Mouse (Mus musculus) heart, embryonic 16.5 days (tissue): ENCODE measurements around the gene 4933402N03Rik. TPM values are rescaled to one million over a fixed set of nuclear protein-coding genes. Genes with fewer than 3 reads are reported as not detected.

Source experiments
- ATAC-seq: fragments of 200-750 bp; cut with Nextera tagmentation; replicated peaks from 2 replicates; pipeline ENCODE4 v1.8.0; 2017; ENCODE audit warnings: moderate number of reproducible peaks; ENCODE audit not compliant: insufficient read depth, low FRiP score; ENCODE audit errors: extremely low read depth
- H3K27ac ChIP-seq: fragments of 300-500 bp; sonication (generic); 2 replicates; pipeline ENCODE4 v1.5.1; 2014; ENCODE audit warnings: mild to moderate bottlenecking, low read length, control low read depth, moderate library complexity
- H3K27me3 ChIP-seq: fragments of 300-500 bp; sonication (generic); 2 replicates; pipeline ENCODE4 v1.6.1; 2014; ENCODE audit warnings: low read length, mixed read lengths; ENCODE audit not compliant: control insufficient read depth, insufficient read depth
- H3K36me3 ChIP-seq: fragments of 300-500 bp; sonication (generic); 2 replicates; pipeline ENCODE4 v1.6.1; 2014; ENCODE audit not compliant: control insufficient read depth, insufficient read depth
- H3K4me1 ChIP-seq: fragments of 300-500 bp; sonication (generic); 2 replicates; pipeline ENCODE4 v1.6.1; 2014; ENCODE audit warnings: low read length, mixed read lengths; ENCODE audit not compliant: control insufficient read depth, insufficient read depth
- H3K4me2 ChIP-seq: fragments of 300-500 bp; sonication (generic); 2 replicates; pipeline ENCODE4 v1.6.1; 2014; ENCODE audit warnings: low read depth, mild to moderate bottlenecking, control low read depth, low read length
- H3K4me3 ChIP-seq: fragments of 300-500 bp; sonication (generic); 2 replicates; pipeline ENCODE4 v1.5.1; 2014; ENCODE audit warnings: mild to moderate bottlenecking, control low read depth, low read length
- H3K9ac ChIP-seq: fragments of 300-500 bp; sonication (generic); 2 replicates; pipeline ENCODE4 v1.6.1; 2014; ENCODE audit warnings: low read length, control low read depth
- H3K9me3 ChIP-seq: fragments of 300-500 bp; sonication (generic); replicated peaks from 2 replicates; pipeline ENCODE4 v1.6.1; 2016; ENCODE audit warnings: low read length; ENCODE audit not compliant: control insufficient read depth
- WGBS: fragments of 180-500 bp; shearing (Covaris S2); extraction: QIAGEN DNeasy Blood & Tissue Kit; methylation state at CpG from one replicate; pipeline ENCODE4 v1.1.7; 2014; 5-methylcytosine and 5-hydroxymethylcytosine counted together
- polyA plus RNA-seq: library from polyadenylated mRNA; unstranded; fragments of >200 nt; fragmentation: Nextera tagmentation; extraction: Ambion mirVana; gene quantifications from 2 replicates; pipeline ENCODE4 v1.2.1, GENCODE M21; 2015

Gene 4933402N03Rik
- not detected in 2 replicates for polyA plus RNA-seq

GRCm38 (mm10) chr7:131146214-131146613 lies at the start of gene 4933402N03Rik:
Gene 4933402N03Rik, minus strand, starts transcription at chr7:131146314.
- Histone ChIP-seq H3K4me1 (no peaks in the 10 kb centered on the region), H3K9ac (no peak within 1 kb of the TSS), H3K9me3 (no peaks in the 10 kb centered on the region), H3K4me3 (no peak within 1 kb of the TSS), H3K36me3 (no peaks in the 10 kb centered on the region), H3K4me2 (no peak within 1 kb of the TSS), H3K27ac (no peak within 1 kb of the TSS), H3K27me3 (no peaks in the 10 kb centered on the region)
- WGBS: 80% methylated on average over 2 of the region's 2 CpGs
- no peak for ATAC-seq

- WGBS: 90% methylated on average over 14 of the region's 14 CpGs
- H3K27me3 ChIP-seq: no peaks in the 10 kb centered on the region
- no peak for ATAC-seq
- H3K36me3 ChIP-seq: no peaks in the 10 kb centered on the region
- H3K9me3 ChIP-seq: no peaks in the 10 kb centered on the region
- no peak overlapping the region for H3K9ac ChIP-seq
- no peak overlapping the region for H3K4me2 ChIP-seq
- no peak overlapping the region for H3K27ac ChIP-seq
- H3K4me3 ChIP-seq: no peak overlapping the region
- H3K4me1 ChIP-seq: no peaks in the 10 kb centered on the region
These were observed 41.9 kb upstream of the 4933402N03Rik start for GRCm38 (mm10) chr7:131187996-131188395.

- Histone ChIP-seq H3K4me2 (no peak overlapping the region), H3K4me1 (no peaks in the 10 kb centered on the region), H3K4me3 (no peak overlapping the region), H3K27ac (no peak overlapping the region), H3K9ac (no peak overlapping the region), H3K36me3 (no peaks in the 10 kb centered on the region), H3K27me3 (no peaks in the 10 kb centered on the region), H3K9me3 (no peaks in the 10 kb centered on the region)
- WGBS: 65% methylated on average over 8 of the region's 8 CpGs
- ATAC-seq: no peak
These were observed 40.9 kb upstream of the 4933402N03Rik start for GRCm38 (mm10) chr7:131187047-131187446.

GRCm38 (mm10) chr7:131184339-131184738 lies 38.2 kb upstream of the 4933402N03Rik start:
- H3K36me3 ChIP-seq: no peaks in the 10 kb centered on the region
- no peak overlapping the region for H3K27ac ChIP-seq
- H3K4me3 ChIP-seq: no peak overlapping the region
- no peaks in the 10 kb centered on the region; the same call in 1 of the 2 replicates for H3K27me3 ChIP-seq
- no peak overlapping the region for H3K4me2 ChIP-seq
- H3K4me1 ChIP-seq: no peaks in the 10 kb centered on the region
- H3K9ac ChIP-seq: no peak overlapping the region
- no peak for ATAC-seq
- no peaks in the 10 kb centered on the region for H3K9me3 ChIP-seq
- 57% methylated on average over 8 of the region's 8 CpGs for WGBS

- WGBS: 38% methylated on average over 4 of the region's 4 CpGs
These were observed 36.6 kb upstream of the 4933402N03Rik start for GRCm38 (mm10) chr7:131182685-131183084.

GRCm38 (mm10) chr7:131174121-131174520 lies 28.0 kb upstream of the 4933402N03Rik start, which contains the start of gene 5430419D17Rik:
Gene 5430419D17Rik, plus strand, starts transcription at chr7:131174402.
- H3K4me2 ChIP-seq: no peak within 1 kb of the TSS
- no peak within 1 kb of the TSS for H3K27ac ChIP-seq
- no peak within 1 kb of the TSS for H3K4me3 ChIP-seq
- no peaks in the 10 kb centered on the region for H3K9me3 ChIP-seq
- H3K27me3 ChIP-seq: no peaks in the 10 kb centered on the region
- 81% methylated on average over 9 of the region's 9 CpGs for WGBS
- H3K36me3 ChIP-seq: no peaks in the 10 kb centered on the region
- no peaks in the 10 kb centered on the region for H3K4me1 ChIP-seq
- no peak within 1 kb of the TSS for H3K9ac ChIP-seq
- ATAC-seq: no peak

More at GRCm38 (mm10) chr7:131182685-131183084, 36.6 kb upstream of the 4933402N03Rik start:
- ATAC-seq: no peak
- H3K36me3 ChIP-seq: no peaks in the 10 kb centered on the region
- H3K4me1 ChIP-seq: no peaks in the 10 kb centered on the region
- H3K9ac ChIP-seq: no peak overlapping the region
- no peaks in the 10 kb centered on the region; the same call in 1 of the 2 replicates for H3K27me3 ChIP-seq
- H3K27ac ChIP-seq: no peak overlapping the region
- H3K4me3 ChIP-seq: no peak overlapping the region
- H3K4me2 ChIP-seq: no peak overlapping the region
- no peaks in the 10 kb centered on the region for H3K9me3 ChIP-seq

GRCm38 (mm10) chr7:131169099-131169498 lies 23.0 kb upstream of the 4933402N03Rik start:
- H3K4me1 ChIP-seq: no peaks in the 10 kb centered on the region
- no peak overlapping the region for H3K9ac ChIP-seq
- H3K27me3 ChIP-seq: no peaks in the 10 kb centered on the region
- H3K4me2 ChIP-seq: no peak overlapping the region
- no peak for ATAC-seq
- no peak overlapping the region for H3K4me3 ChIP-seq
- H3K36me3 ChIP-seq: no peaks in the 10 kb centered on the region
- no peak overlapping the region for H3K27ac ChIP-seq
- 36% methylated on average over 2 of the region's 2 CpGs for WGBS
- no peaks in the 10 kb centered on the region for H3K9me3 ChIP-seq

GRCm38 (mm10) chr7:131167771-131168170 lies 21.7 kb upstream of the 4933402N03Rik start:
- H3K9me3 ChIP-seq: no peaks in the 10 kb centered on the region
- H3K27me3 ChIP-seq: no peaks in the 10 kb centered on the region
- H3K4me1 ChIP-seq: no peaks in the 10 kb centered on the region
- H3K4me2 ChIP-seq: no peak overlapping the region
- 66% methylated on average over 3 of the region's 3 CpGs for WGBS
- no peak overlapping the region for H3K9ac ChIP-seq
- H3K36me3 ChIP-seq: no peaks in the 10 kb centered on the region
- H3K27ac ChIP-seq: no peak overlapping the region
- no peak for ATAC-seq
- no peak overlapping the region for H3K4me3 ChIP-seq

GRCm38 (mm10) chr7:131162251-131162650 lies 16.1 kb upstream of the 4933402N03Rik start:
- Histone ChIP-seq H3K9me3 (no peaks in the 10 kb centered on the region), H3K27me3 (no peaks in the 10 kb centered on the region), H3K4me1 (no peaks in the 10 kb centered on the region), H3K27ac (no peak overlapping the region), H3K9ac (no peak overlapping the region), H3K36me3 (no peaks in the 10 kb centered on the region), H3K4me3 (no peak overlapping the region), H3K4me2 (no peak overlapping the region)
- 59% methylated on average over 7 of the region's 7 CpGs for WGBS
- no peak for ATAC-seq
